Mouse (Mus musculus): ENCODE measurements around the gene Padi2. TPM values are rescaled to one million over a fixed set of nuclear protein-coding genes. Genes with fewer than 3 reads are reported as not detected.

The Padi2 gene
- total RNA-seq, 2 experiments from 2014 or later, result 25.0 to 27.3 TPM

DNA sequence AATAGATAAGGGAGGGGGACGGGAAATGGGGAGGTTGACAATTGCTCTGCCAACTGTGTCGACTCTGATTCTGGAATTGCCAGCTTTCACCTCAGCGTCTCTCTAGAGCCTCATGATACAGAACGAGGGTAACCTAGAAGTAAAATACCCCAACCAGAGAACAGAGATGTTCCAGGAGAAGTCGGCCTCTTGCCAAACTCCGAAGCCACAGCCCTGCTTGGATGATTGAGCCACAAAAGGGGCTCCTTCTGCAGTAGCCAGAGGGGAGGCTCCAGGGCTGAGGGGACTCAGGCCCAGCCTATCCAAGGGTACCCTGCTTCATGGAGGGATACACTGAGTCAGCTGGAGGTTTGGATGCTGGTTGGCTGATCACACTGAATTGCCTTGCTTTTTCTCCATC, 52.2 kb downstream of the Padi2 start:
- no peak for DNase-seq (ENCODE audit: low spot score in 2 of 2)

DNA sequence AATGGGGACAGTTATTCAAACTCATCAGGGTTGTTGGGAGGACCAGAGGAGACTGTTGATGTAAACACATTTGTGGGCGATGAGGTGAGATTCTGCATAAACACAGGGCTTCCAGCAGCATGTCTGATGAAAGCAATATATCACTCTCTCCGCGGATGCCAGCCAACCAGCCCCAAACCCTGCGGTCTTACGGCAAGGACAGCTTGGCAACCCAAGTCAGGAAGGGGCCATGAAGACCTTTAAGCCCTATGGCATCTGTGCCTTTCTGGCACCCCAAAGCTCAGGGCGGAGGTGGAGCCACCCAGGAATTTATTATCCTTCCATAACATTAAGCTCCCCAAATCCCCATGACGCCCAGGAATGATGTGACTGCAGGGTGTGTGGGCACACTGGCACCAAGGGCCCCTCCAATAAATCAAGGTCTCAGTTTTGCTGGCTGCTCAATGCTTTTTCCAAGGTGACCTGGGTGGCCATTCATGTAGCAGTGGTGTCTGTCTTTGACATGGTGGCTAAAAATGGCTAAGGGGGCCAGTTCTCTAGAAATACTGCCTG, 53.1 kb downstream of the Padi2 start:
- no peak for DNase-seq (ENCODE audit: low spot score in 2 of 2)

GRCm38 (mm10) chr4:140959715-140960479, 53.8 kb downstream of the Padi2 start:
- no peak for DNase-seq (ENCODE audit: low spot score in 2 of 2)

DNA sequence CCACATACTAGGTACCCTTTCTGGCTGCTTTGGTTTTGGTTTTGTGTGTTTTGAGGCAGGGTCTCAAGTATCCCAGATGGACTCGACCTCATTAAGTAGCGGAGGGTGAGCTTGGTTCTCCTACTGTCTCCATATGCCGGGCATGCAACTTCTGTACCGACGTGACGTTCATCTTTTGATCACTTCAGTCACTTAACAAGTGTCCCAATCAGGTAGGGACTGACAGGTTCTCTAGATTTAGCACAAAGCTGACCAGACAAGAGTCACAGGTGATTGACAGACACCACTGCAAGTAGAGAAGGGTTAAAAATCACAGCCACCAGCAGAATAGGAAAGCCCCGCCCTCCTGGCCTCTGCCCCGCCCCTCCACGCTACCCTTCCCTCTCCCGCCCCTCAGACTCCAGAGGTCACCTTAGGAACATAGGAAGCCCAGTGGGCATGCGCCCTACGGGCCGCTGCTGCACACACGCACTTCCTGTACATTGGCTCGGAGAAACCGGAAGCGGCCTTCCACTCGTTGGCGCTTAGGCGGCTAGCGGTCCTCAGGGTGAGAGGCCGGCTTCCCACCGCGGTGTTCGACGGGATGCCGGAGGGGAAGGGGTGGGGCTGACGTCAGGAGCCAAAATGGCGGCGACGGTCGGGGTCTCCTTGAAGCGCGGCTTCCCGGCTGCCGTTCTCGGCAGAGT, 54.8 kb downstream of the Padi2 start, which contains the start of gene Sdhb:
Gene Sdhb, plus strand, starts transcription at position 423 of the 686 bp plus-strand sequence.
- peak; percentile 97 to 98 for DNase-seq (ENCODE audit: low spot score in 2 of 2)

GRCm38 (mm10) chr4:140961467-140962206, 55.5 kb downstream of the Padi2 start:
- DNase-seq (ENCODE audit: low spot score in 2 of 2), result no peak

- no peak for DNase-seq (ENCODE audit: low spot score in 2 of 2)
Measured at GRCm38 (mm10) chr4:140962207-140962909, 56.2 kb downstream of the Padi2 start.

DNA sequence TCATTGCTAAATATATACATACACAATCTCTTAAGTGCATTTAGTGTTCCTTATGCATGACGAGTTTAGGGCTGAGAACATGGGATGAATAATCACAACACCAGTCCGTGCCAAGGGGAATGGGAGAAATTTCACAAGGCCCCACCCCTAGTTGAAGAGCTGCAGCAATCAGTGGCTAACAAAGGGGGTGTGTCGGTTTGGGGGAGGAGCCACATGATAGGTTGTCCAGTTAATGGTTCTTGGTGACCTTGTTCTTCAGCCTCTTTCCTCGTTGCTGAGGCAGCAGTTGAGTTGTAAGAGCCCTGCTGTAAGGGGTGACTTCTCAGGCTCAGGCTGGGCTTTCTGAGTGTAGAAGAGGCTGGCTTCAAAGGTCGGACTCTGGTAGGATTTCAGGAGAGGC, 56.8 kb downstream of the Padi2 start:
- DNase-seq (ENCODE audit: low spot score in 2 of 2), result no peak

- no peak for DNase-seq (ENCODE audit: low spot score in 2 of 2)
Measured at GRCm38 (mm10) chr4:140963941-140964597, 57.9 kb downstream of the Padi2 start.

DNA sequence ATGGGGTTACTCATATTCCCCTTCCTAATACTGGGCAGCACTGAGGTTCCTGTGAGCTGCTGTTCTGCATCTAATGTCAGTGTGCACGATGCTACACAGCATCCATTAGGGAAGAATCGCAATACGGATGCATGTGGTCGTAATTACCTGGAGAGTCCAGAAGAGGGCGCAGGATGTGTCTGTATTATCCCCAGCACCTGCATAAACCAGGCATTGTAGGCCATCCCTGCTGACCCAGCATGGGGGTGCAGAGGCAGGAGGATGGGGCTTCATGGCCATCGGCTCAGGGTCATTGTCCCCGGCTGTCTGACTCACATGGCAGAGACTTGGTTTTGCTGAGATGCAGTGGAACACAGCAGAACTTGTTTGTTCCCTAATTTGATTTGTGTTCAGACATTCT, 58.5 kb downstream of the Padi2 start:
- DNase-seq (ENCODE audit: low spot score in 2 of 2), result peak; percentile 64 to 89

GRCm38 (mm10) chr4:140967386-140968159, 61.4 kb downstream of the Padi2 start:
- no peak for DNase-seq (ENCODE audit: low spot score in 2 of 2)

GRCm38 (mm10) chr4:140971691-140972090, 65.5 kb downstream of the Padi2 start:
- DNase-seq (ENCODE audit: low spot score in 2 of 2), result no peak

GRCm38 (mm10) chr4:140974408-140974807, 68.3 kb downstream of the Padi2 start:
- DNase-seq (ENCODE audit: low spot score in 2 of 2), result no peak

GRCm38 (mm10) chr4:140975356-140975755, 69.2 kb downstream of the Padi2 start:
- no peak for DNase-seq (ENCODE audit: low spot score in 2 of 2)

GRCm38 (mm10) chr4:140977278-140977677, 71.1 kb downstream of the Padi2 start:
- no peak for DNase-seq (ENCODE audit: low spot score in 2 of 2)

DNA sequence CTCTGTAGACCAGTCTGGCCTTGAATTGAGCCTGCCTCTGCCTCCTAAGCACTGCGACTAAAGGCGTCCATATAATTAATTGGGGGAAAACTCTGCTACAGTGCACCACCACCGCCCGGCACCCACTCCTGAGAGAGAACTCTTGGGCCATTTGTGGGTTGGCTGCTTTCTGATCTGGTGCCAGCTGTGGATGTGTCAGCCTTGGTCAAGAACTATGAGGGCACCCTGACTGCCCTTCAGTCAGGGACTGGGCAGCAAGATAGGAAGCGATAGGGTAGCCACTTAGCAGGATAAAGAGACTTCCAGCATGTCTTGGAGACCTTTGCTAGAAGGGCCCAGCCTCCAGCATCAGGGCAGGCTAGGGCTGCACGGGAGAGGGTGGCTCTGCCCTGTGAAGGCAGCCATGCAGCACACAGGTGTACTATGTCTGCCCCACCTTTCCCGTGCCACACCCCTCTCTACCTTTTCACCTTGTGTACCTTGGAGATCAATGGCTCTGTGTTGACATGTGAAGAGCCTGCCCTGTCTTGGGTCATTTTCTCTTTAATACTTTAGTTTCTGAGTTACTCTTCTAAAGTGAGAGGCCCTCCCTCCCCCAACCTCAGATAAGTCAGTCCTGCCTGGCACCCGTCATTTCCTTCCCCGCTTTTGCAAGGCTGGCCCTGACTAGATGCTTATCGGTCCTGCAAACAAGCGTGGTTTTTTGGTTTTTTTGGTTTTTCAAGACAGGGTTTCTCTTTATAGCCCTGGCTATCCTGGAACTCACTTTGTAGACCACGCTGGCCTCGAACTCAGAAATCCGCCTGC, 71.9 kb downstream of the Padi2 start:
- no peak for DNase-seq (ENCODE audit: low spot score in 2 of 2)

GRCm38 (mm10) chr4:140981605-140982004, 75.5 kb downstream of the Padi2 start:
- no peak for DNase-seq (ENCODE audit: low spot score in 2 of 2)

GRCm38 (mm10) chr4:140982808-140983207, 76.7 kb downstream of the Padi2 start:
- no peak for DNase-seq (ENCODE audit: low spot score in 2 of 2)

GRCm38 (mm10) chr4:140983442-140983841, 77.3 kb downstream of the Padi2 start:
- no peak for DNase-seq (ENCODE audit: low spot score in 2 of 2)

GRCm38 (mm10) chr4:140984544-140984943, 78.4 kb downstream of the Padi2 start:
- no peak for DNase-seq (ENCODE audit: low spot score in 2 of 2)

All from layer of hippocampus, adult 18-20 months (tissue).